Mouse (Mus musculus): ENCODE results near the gene Ctnnbip1. TPM values are rescaled to one million over a fixed set of nuclear protein-coding genes. Genes with fewer than 3 reads are reported as not detected.
A peak's percentile ranks its signal among the peaks of the same experiment; 100 is the strongest.

Ctnnbip1 gene
- total and polyA plus RNA-seq, 2 experiments from 2014 or later: 105 to 134 TPM

DNA sequence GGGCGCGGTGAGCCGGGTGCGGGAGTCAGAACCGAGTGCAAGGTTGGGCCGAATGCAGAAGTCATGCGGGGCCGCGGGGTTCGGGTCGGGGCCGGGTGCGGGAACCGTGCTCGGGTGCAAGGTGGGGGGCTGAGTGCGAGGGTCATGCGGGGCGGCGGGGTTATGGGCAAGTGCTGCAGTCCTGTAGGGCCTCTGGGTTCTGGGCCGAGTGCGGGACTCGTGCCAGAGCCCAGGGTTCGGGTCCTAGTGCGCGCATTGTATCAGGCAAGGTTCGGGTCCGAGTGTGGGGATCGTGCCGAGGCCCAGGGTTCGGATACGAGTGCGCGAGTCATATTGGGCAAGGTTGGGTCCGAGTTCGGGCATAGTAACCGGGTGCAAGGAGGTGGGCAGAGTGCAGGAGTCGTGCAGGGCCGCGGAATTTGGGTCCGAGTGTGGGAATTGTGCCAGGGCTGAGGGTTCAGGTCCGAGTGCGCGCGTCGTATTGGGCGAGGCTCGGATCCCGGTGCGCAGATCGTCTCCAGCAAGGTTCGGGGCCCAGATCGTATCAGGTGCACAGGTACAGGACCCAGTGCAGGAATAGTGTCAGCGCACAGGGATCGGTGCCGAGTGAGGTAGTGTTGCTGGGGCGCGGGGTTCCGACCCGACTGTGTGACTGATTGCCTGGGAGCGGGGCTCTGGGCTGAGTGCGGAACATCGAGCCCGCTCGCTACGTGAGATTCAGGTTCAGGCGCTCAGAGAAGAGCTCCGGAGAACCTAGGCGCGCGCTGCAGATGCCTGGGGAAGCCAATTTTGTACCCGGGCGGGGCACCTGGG lies 69.0 kb downstream of the Ctnnbip1 start:
- peaks cover 9% of the 10 kb centered on the region; the same call in 1 of the 2 replicates for H3K4me1 ChIP-seq (ENCODE audit: insufficient read depth)
- ATAC-seq (peak; percentile 60), DNase-seq (peak; percentile 53)
- no peaks in the 10 kb centered on the region for H3K9me3 ChIP-seq (ENCODE audit: low read length)
- H3K27ac ChIP-seq (ENCODE audit: low read depth, low read length): peak overlapping the region; percentile 84
- peak overlapping the region; percentile 96 for H3K4me2 ChIP-seq (ENCODE audit: low read depth)
- no peaks in the 10 kb centered on the region for H3K36me3 ChIP-seq (ENCODE audit: insufficient read depth)
- no peak for TF ChIP-seq CTCF (IDR thresholded peaks at IDR 0.05; ENCODE audit: low read depth)
- under 1% methylated on average over 72 of the region's 72 CpGs for WGBS
- peak overlapping the region; percentile 93 for H3K9ac ChIP-seq
- H3K27me3 ChIP-seq (ENCODE audit: insufficient read depth, low read length): no peaks in the 10 kb centered on the region
- H3K4me3 ChIP-seq (ENCODE audit: low read depth, low read length): peak overlapping the region; percentile 96

GRCm38 (mm10) chr4:149587596-149588168 lies 69.6 kb downstream of the Ctnnbip1 start:
- peak overlapping the region; percentile 96 for H3K4me3 ChIP-seq (ENCODE audit: low read depth, low read length)
- H3K36me3 ChIP-seq (ENCODE audit: insufficient read depth): no peaks in the 10 kb centered on the region
- peaks cover 9% of the 10 kb centered on the region; the same call in 1 of the 2 replicates for H3K4me1 ChIP-seq (ENCODE audit: insufficient read depth)
- peak; percentile 49 for ATAC-seq
- DNase-seq: no peak
- H3K27me3 ChIP-seq (ENCODE audit: insufficient read depth, low read length): no peaks in the 10 kb centered on the region
- WGBS: 3% methylated on average over 23 of the region's 24 CpGs
- TF ChIP-seq CTCF (IDR thresholded peaks at IDR 0.05; ENCODE audit: low read depth): no peak
- peak overlapping the region; percentile 96 for H3K4me2 ChIP-seq (ENCODE audit: low read depth)
- H3K27ac ChIP-seq (ENCODE audit: low read depth, low read length): no peak overlapping the region
- peak overlapping the region; percentile 93 for H3K9ac ChIP-seq
- no peaks in the 10 kb centered on the region for H3K9me3 ChIP-seq (ENCODE audit: low read length)

- Histone ChIP-seq H3K9me3 (ENCODE audit: low read length) (no peaks in the 10 kb centered on the region), H3K4me1 (ENCODE audit: insufficient read depth) (peaks cover 9% of the 10 kb centered on the region; the same call in 1 of the 2 replicates), H3K36me3 (ENCODE audit: insufficient read depth) (no peaks in the 10 kb centered on the region), H3K27ac (ENCODE audit: low read depth, low read length) (no peak overlapping the region), H3K27me3 (ENCODE audit: insufficient read depth, low read length) (no peaks in the 10 kb centered on the region), H3K4me2 (ENCODE audit: low read depth) (no peak overlapping the region), H3K9ac (no peak overlapping the region), H3K4me3 (ENCODE audit: low read depth, low read length) (no peak overlapping the region)
- DNase-seq (no peak), ATAC-seq (no peak)
- WGBS: 89% methylated on average over 1 of the region's 1 CpGs
- peak; percentile 32 for TF ChIP-seq CTCF (IDR thresholded peaks at IDR 0.05; ENCODE audit: low read depth)
Observed at GRCm38 (mm10) chr4:149590200-149590599, 72.2 kb downstream of the Ctnnbip1 start.

- DNase-seq: no peak
- Histone ChIP-seq H3K27me3 (ENCODE audit: insufficient read depth, low read length) (no peaks in the 10 kb centered on the region), H3K9me3 (ENCODE audit: low read length) (no peaks in the 10 kb centered on the region), H3K4me3 (ENCODE audit: low read depth, low read length) (no peak overlapping the region), H3K4me2 (ENCODE audit: low read depth) (no peak overlapping the region), H3K36me3 (ENCODE audit: insufficient read depth) (no peaks in the 10 kb centered on the region), H3K4me1 (ENCODE audit: insufficient read depth) (peaks cover 9% of the 10 kb centered on the region; the same call in 1 of the 2 replicates), H3K27ac (ENCODE audit: low read depth, low read length) (no peak overlapping the region), H3K9ac (no peak overlapping the region)
- peak; percentile 59 for TF ChIP-seq CTCF (IDR thresholded peaks at IDR 0.05; ENCODE audit: low read depth)
- ATAC-seq: no peak
- 89% methylated on average over 2 of the region's 2 CpGs for WGBS
Observed at GRCm38 (mm10) chr4:149591486-149591885, 73.5 kb downstream of the Ctnnbip1 start.

DNA sequence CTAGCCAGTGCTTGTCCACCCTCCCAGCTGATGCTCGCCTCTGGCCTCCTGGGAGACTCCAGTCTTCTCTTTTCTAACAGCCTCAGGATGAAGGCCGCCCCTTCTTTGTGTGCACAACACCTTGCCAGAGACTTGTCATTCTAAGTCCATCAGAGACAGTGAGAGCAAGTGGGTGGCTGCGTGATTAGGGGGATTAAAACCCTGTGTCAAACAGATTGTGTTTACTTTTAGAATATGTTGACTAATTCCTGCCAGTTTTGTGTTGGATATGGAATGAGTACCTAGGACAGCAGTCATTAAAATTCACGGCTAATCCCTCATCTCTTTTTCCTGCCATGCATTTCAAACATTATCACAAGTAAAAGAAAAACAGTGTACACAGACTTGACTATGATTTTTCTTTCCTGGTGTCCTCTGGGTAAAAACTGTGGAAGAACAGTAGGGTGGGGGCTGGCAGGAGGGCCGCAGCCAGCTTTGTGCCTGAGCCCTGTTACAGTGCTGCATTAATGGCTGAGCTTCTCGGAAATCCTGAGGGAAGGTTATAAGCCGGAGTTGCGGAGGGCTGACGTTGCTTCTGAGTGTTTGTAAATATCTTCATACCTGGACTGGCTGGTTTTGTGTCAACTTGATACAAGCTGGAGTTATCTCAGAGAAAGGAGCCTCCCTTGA lies 77.0 kb downstream of the Ctnnbip1 start:
- Histone ChIP-seq H3K27me3 (ENCODE audit: insufficient read depth, low read length) (no peaks in the 10 kb centered on the region), H3K4me2 (ENCODE audit: low read depth) (no peak overlapping the region), H3K36me3 (ENCODE audit: insufficient read depth) (no peaks in the 10 kb centered on the region), H3K4me3 (ENCODE audit: low read depth, low read length) (no peak overlapping the region), H3K27ac (ENCODE audit: low read depth, low read length) (no peak overlapping the region), H3K9me3 (ENCODE audit: low read length) (no peaks in the 10 kb centered on the region), H3K9ac (no peak overlapping the region), H3K4me1 (ENCODE audit: insufficient read depth) (no peaks in the 10 kb centered on the region)
- ATAC-seq: peak; percentile 23; the same call in 1 of the 2 replicates
- TF ChIP-seq CTCF (IDR thresholded peaks at IDR 0.05; ENCODE audit: low read depth): no peak
- DNase-seq: no peak
- 45% methylated on average over 9 of the region's 9 CpGs for WGBS

DNA sequence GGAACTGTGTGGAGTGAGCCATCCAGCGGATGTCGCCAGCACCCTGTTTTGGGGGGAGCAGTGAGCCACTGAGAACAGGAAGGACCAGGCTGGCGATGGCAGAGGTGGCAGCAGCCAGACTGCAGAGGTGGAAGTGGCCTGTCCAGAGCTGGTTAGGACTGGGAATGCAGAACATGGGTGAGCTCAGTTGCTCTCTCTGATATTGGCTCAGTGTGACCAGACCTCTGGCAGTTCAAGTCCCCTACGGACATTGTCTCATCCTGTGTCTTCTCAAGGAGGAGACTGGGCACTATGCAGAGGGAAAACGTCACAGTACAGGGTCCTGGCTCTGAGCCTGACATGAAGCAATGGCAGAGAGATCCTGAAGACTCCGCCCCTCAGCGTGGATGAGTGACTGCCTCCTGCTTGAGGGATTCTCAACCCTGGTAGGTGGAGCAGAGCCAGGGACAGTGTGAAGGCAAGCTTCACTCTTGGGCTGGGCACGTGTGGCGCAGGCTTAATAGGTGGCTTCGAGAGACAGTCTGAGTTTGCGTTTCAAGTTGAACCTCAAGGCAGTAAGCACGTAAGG lies 79.7 kb downstream of the Ctnnbip1 start:
- H3K36me3 ChIP-seq (ENCODE audit: insufficient read depth): no peaks in the 10 kb centered on the region
- no peak overlapping the region for H3K4me3 ChIP-seq (ENCODE audit: low read depth, low read length)
- WGBS: 71% methylated on average over 12 of the region's 12 CpGs
- TF ChIP-seq CTCF (IDR thresholded peaks at IDR 0.05; ENCODE audit: low read depth): no peak
- ATAC-seq (0 out of 2 replicates have a peak, but pooled peaks have one; percentile 18), DNase-seq (no peak)
- H3K27ac ChIP-seq (ENCODE audit: low read depth, low read length): no peak overlapping the region
- no peak overlapping the region for H3K9ac ChIP-seq
- H3K27me3 ChIP-seq (ENCODE audit: insufficient read depth, low read length): no peaks in the 10 kb centered on the region
- H3K4me2 ChIP-seq (ENCODE audit: low read depth): no peak overlapping the region
- H3K9me3 ChIP-seq (ENCODE audit: low read length): no peaks in the 10 kb centered on the region
- H3K4me1 ChIP-seq (ENCODE audit: insufficient read depth): no peaks in the 10 kb centered on the region
